ENCODE assay signal across 8 mouse cellular contexts in genomic region chr5:135148715-135149052, GRCm38 (mm10). TPM values are rescaled to one million over a fixed set of nuclear protein-coding genes. Genes with fewer than 3 reads are reported as not detected.
DNase-seq lines count a peak whose midpoint lies in the region; ATAC-seq and TF ChIP-seq lines count a peak whose summit lies in the region.

No protein-coding gene starts in this region.

- no peak for ATAC-seq in forebrain, embryonic 13.5 days
- ATAC-seq in liver, embryonic 14.5 days (ENCODE audit: insufficient read depth), result no peak

- TF ChIP-seq CTCF in liver, embryonic 14.5 days (IDR thresholded peaks at IDR 0.05; ENCODE audit: low read depth), result no peak

- DNase-seq in heart, embryonic 10.5 days (ENCODE audit: low spot score), result peak; percentile 78
- no peak for DNase-seq in heart, postnatal 14 days
- DNase-seq in A20 (ENCODE audit: low read depth, low spot score), result peak; percentile 100
- DNase-seq in liver, embryonic 14.5 days (ENCODE audit: low read depth in 3 of 3, low spot score in 3 of 3), result no peak
- DNase-seq in right cerebral cortex, postnatal 36 days (ENCODE audit: low spot score in 2 of 2), result no peak
- no peak for DNase-seq in gastrocnemius, adult 8-10 months (ENCODE audit: low spot score in 2 of 2)
- DNase-seq in cerebellum, postnatal 25 days, result no peak

- peak overlapping the region; percentile 67 for H3K9ac ChIP-seq in forebrain, embryonic 13.5 days
- peak overlapping the region; percentile 31 for H3K9ac ChIP-seq in liver, embryonic 14.5 days (replicated peaks)

- intact Hi-C loops in heart, postnatal 14 days (cut with DNase I), result loop anchor here (5.0 kb wide), 1 partner anchor 39 kb away; the partner anchor contains the start of gene Baz1b

- H3K36me3 ChIP-seq in heart, embryonic 10.5 days, result peaks cover 14% of the 10 kb centered on the region
- H3K36me3 ChIP-seq in forebrain, embryonic 13.5 days (ENCODE audit: poor library complexity, severe bottlenecking), result peaks cover 10% of the 10 kb centered on the region
- H3K36me3 ChIP-seq in liver, embryonic 14.5 days (replicated peaks; ENCODE audit: control insufficient read depth, insufficient read depth, low read depth), result no peaks in the 10 kb centered on the region; the same call in 1 of the 2 replicates

- no peak for TF ChIP-seq EP300 in liver, embryonic 14.5 days (IDR thresholded peaks at IDR 0.05; ENCODE audit: low read depth)

- WGBS in heart, embryonic 10.5 days, result 1% methylated on average over 13 of the region's 13 CpGs
- WGBS in forebrain, embryonic 13.5 days, result under 1% methylated on average over 13 of the region's 13 CpGs
- 2% methylated on average over 13 of the region's 13 CpGs for WGBS in liver, embryonic 14.5 days (ENCODE audit: insufficient replicate concordance)

- H3K4me2 ChIP-seq in forebrain, embryonic 13.5 days, result peak overlapping the region; percentile 78
- peak overlapping the region; percentile 92 for H3K4me2 ChIP-seq in liver, embryonic 14.5 days (ENCODE audit: low read depth)

- H3K27me3 ChIP-seq in heart, embryonic 10.5 days (ENCODE audit: insufficient read depth, poor library complexity, severe bottlenecking), result no peaks in the 10 kb centered on the region
- no peaks in the 10 kb centered on the region for H3K27me3 ChIP-seq in forebrain, embryonic 13.5 days
- no peaks in the 10 kb centered on the region for H3K27me3 ChIP-seq in liver, embryonic 14.5 days (ENCODE audit: control insufficient read depth, insufficient read depth, low read length)

- H3K9me3 ChIP-seq in heart, embryonic 10.5 days, result no peaks in the 10 kb centered on the region
- H3K9me3 ChIP-seq in forebrain, embryonic 13.5 days (replicated peaks), result no peaks in the 10 kb centered on the region
- H3K9me3 ChIP-seq in liver, embryonic 14.5 days (ENCODE audit: control insufficient read depth, low read length), result no peaks in the 10 kb centered on the region

- H3K4me1 ChIP-seq in heart, embryonic 10.5 days, result peaks cover 15% of the 10 kb centered on the region
- H3K4me1 ChIP-seq in forebrain, embryonic 13.5 days, result peaks cover 18% of the 10 kb centered on the region
- H3K4me1 ChIP-seq in liver, embryonic 14.5 days (replicated peaks; ENCODE audit: control insufficient read depth in 2 of 2, insufficient read depth in 2 of 2, low read length in 1 of 2), result peaks cover 11 to 23% of the 10 kb centered on the region in 2 experiments

- H3K27ac ChIP-seq in heart, embryonic 10.5 days, result peak overlapping the region; percentile 94
- H3K27ac ChIP-seq in forebrain, embryonic 13.5 days, result peak overlapping the region; percentile 83
- no peak overlapping the region; the same call in 1 of the 2 replicates for H3K27ac ChIP-seq in liver, embryonic 14.5 days

- peak overlapping the region; percentile 92 for H3K4me3 ChIP-seq in heart, embryonic 10.5 days
- H3K4me3 ChIP-seq in forebrain, embryonic 13.5 days, result peak overlapping the region; percentile 69
- peak overlapping the region; percentile 62 to 89 for H3K4me3 ChIP-seq in liver, embryonic 14.5 days (ENCODE audit: insufficient read depth in 1 of 2, low read depth in 2 of 2, low read length in 2 of 2)

RNA-seq across cellular contexts. Expression of gene Tbl2, which starts 0.8 kb away (rescaled TPM):
- 25.1 and 25.4 TPM in 2 replicates for polyA plus RNA-seq in heart, embryonic 10.5 days (2016; fragmentation: Nextera tagmentation; extraction: Ambion mirVana)
- 10 to 100 TPM; 12.3 to 13.5 TPM for total RNA-seq in heart, postnatal 14 days (2021)
- polyA plus RNA-seq in forebrain, embryonic 13.5 days (2015; fragmentation: Nextera tagmentation; extraction: Ambion mirVana), result 18.8 and 19.3 TPM in 2 replicates
- 4.4 and 5.5 TPM in 2 replicates for polyA plus RNA-seq in liver, embryonic 14.5 days (2012; rRNA removed)
- polyA plus RNA-seq in liver, embryonic 14.5 days (2014; fragmentation: Nextera tagmentation; extraction: Ambion mirVana), result 9.8 and 10.2 TPM in 2 replicates
- total RNA-seq in gastrocnemius, adult 8-10 months (2022), result 10 to 100 TPM in 1 of 4 experiments, 1 to 10 TPM in 3; 8.5 to 12.2 (median 8.9) TPM

RNA-seq across cellular contexts. Expression of gene Bcl7b, which starts 19.4 kb away (rescaled TPM):
- 39.2 and 45.3 TPM in 2 replicates for polyA plus RNA-seq in heart, embryonic 10.5 days (2016; fragmentation: Nextera tagmentation; extraction: Ambion mirVana)
- total RNA-seq in heart, postnatal 14 days (2021), result 10 to 100 TPM; 30.0 to 33.1 TPM
- 48.9 and 50.8 TPM in 2 replicates for polyA plus RNA-seq in forebrain, embryonic 13.5 days (2015; fragmentation: Nextera tagmentation; extraction: Ambion mirVana)
- polyA plus RNA-seq in liver, embryonic 14.5 days (2012; rRNA removed), result 9.7 and 10.0 TPM in 2 replicates
- polyA plus RNA-seq in liver, embryonic 14.5 days (2014; fragmentation: Nextera tagmentation; extraction: Ambion mirVana), result 25.6 and 26.7 TPM in 2 replicates
- total RNA-seq in gastrocnemius, adult 8-10 months (2022), result 10 to 100 TPM; 25.2 to 34.5 (median 28.4) TPM

RNA-seq across cellular contexts. Expression of gene Baz1b, which starts 38.4 kb away (rescaled TPM):
- polyA plus RNA-seq in heart, embryonic 10.5 days (2016; fragmentation: Nextera tagmentation; extraction: Ambion mirVana), result 30.6 and 44.4 TPM in 2 replicates
- 10 to 100 TPM; 43.1 to 44.9 TPM for total RNA-seq in heart, postnatal 14 days (2021)
- polyA plus RNA-seq in forebrain, embryonic 13.5 days (2015; fragmentation: Nextera tagmentation; extraction: Ambion mirVana), result 50.1 and 51.4 TPM in 2 replicates
- polyA plus RNA-seq in liver, embryonic 14.5 days (2012; rRNA removed), result 14.3 and 20.7 TPM in 2 replicates
- 18.2 and 22.3 TPM in 2 replicates for polyA plus RNA-seq in liver, embryonic 14.5 days (2014; fragmentation: Nextera tagmentation; extraction: Ambion mirVana)
- total RNA-seq in gastrocnemius, adult 8-10 months (2022), result 10 to 100 TPM; 34.2 to 36.5 (median 35.3) TPM

RNA-seq across cellular contexts. Expression of gene Mlxipl, which starts 59.0 kb away (rescaled TPM):
- 1.00 and 3.0 TPM in 2 replicates for polyA plus RNA-seq in heart, embryonic 10.5 days (2016; fragmentation: Nextera tagmentation; extraction: Ambion mirVana)
- 10 to 100 TPM; 16.5 to 28.8 TPM for total RNA-seq in heart, postnatal 14 days (2021)
- 1.4 and 1.6 TPM in 2 replicates for polyA plus RNA-seq in forebrain, embryonic 13.5 days (2015; fragmentation: Nextera tagmentation; extraction: Ambion mirVana)
- 14.7 and 18.5 TPM in 2 replicates for polyA plus RNA-seq in liver, embryonic 14.5 days (2012; rRNA removed)
- polyA plus RNA-seq in liver, embryonic 14.5 days (2014; fragmentation: Nextera tagmentation; extraction: Ambion mirVana), result 6.6 and 8.4 TPM in 2 replicates
- 10 to 100 TPM; 44.9 to 73.8 (median 51.6) TPM for total RNA-seq in gastrocnemius, adult 8-10 months (2022)

Comparison
In these comparisons a context has a peak if more than half of its experiments do, and no peak if none do; other contexts are left out.
1. DNase-seq: peak in heart, embryonic 10.5 days (single experiment) and A20 (single experiment); none in heart, postnatal 14 days (0 of 2), liver, embryonic 14.5 days (0 of 3), right cerebral cortex, postnatal 36 days (0 of 2), gastrocnemius, adult 8-10 months (0 of 2) and cerebellum, postnatal 25 days (0 of 2).
2. Peak in every context shown above with its lines, with median percentiles within 50 percentile points of each other: H3K4me3 ChIP-seq.